Mouse (Mus musculus) heart, postnatal 36 days (tissue): ENCODE measurements around the gene Trim46. TPM values are rescaled to one million over a fixed set of nuclear protein-coding genes. Genes with fewer than 3 reads are reported as not detected.

Source experiments
- DNase-seq, 2 experiments: peaks; one replicate each; pipeline ENCODE4 v3.0.0; 2021 to 2022
- intact Hi-C: fragments of 180-260 bp; cut with DNase I; formaldehyde crosslinking; loops from one replicate; pipeline ENCODE4 v1.15.1; 2025
- microRNA-seq, 2 experiments: library from miRNA; unstranded; fragments of <30 nt; microRNA quantifications; one replicate each; pipeline ENCODE4 v1.2.0; 2021; ENCODE audit warnings: borderline number of aligned reads in 2 of 2
- total RNA-seq, 2 experiments: library from RNA; stranded (reverse); gene quantifications; 2 replicates each; pipeline ENCODE4 v1.2.3; 2021

Trim46 gene
- total RNA-seq, 2 experiments from 2014 or later, result 0.42 to 0.62 TPM

GRCm38 (mm10) chr3:89187690-89188477 lies 58.2 kb downstream of the Trim46 start:
- DNase-seq, result no peak
- intact Hi-C loops, result no loop called here

GRCm38 (mm10) chr3:89187197-89187596 lies 58.9 kb downstream of the Trim46 start:
- intact Hi-C loops, result no loop called here
- DNase-seq, result no peak

Small RNA genes lying within 50 kb of the gene (microRNA-seq; reads per million reads assigned to microRNA genes)
- gene Mir92b, result 8.7 to 42.4 reads per million in 2 experiments

Other genes starting within 250 kb of the Trim46 start
- gene Rusc1, start 153.0 kb downstream of the Trim46 start, total RNA-seq, result 10 to 100 TPM; 24.4 to 25.1 TPM
- not detected for gene Gm43738, start 145.2 kb downstream of the Trim46 start, total RNA-seq
- gene Fdps, start 144.3 kb downstream of the Trim46 start, total RNA-seq, result 10 to 100 TPM; 20.0 to 20.7 TPM
- not detected for gene Pklr, start 110.2 kb downstream of the Trim46 start, total RNA-seq
- gene Hcn3, start 86.1 kb downstream of the Trim46 start, total RNA-seq, result under 1 TPM; 0.17 to 0.38 TPM
- gene Clk2, start 81.5 kb downstream of the Trim46 start, total RNA-seq, result 10 to 100 TPM; 15.8 to 19.9 TPM
- 10 to 100 TPM; 49.8 to 49.9 TPM for gene Scamp3, start 68.8 kb downstream of the Trim46 start, total RNA-seq
- 1 to 10 TPM; 4.6 to 5.5 TPM for gene Fam189b, start 63.2 kb downstream of the Trim46 start, total RNA-seq
- 10 to 100 TPM; 21.3 to 21.8 TPM for gene Gba, start 43.4 kb downstream of the Trim46 start, total RNA-seq
- gene Thbs3, start 31.1 kb downstream of the Trim46 start, total RNA-seq, result 1 to 10 TPM; 6.8 to 9.4 TPM
- gene Mtx1, start 19.2 kb downstream of the Trim46 start, total RNA-seq, result 10 to 100 TPM; 58.0 to 60.0 TPM
- under 1 TPM; 0.14 to 0.46 TPM for gene Muc1, start 17.3 kb downstream of the Trim46 start, total RNA-seq
- gene Krtcap2, start 343 bp downstream of the Trim46 start, total RNA-seq, result 10 to 100 TPM; 82.3 to 87.0 TPM
- gene Dpm3, start 13.0 kb upstream of the Trim46 start, total RNA-seq, result 10 to 100 TPM; 50.0 to 52.3 TPM
- gene Slc50a1, start 24.3 kb upstream of the Trim46 start, total RNA-seq, result 10 to 100 TPM; 20.5 to 23.0 TPM
- 10 to 100 TPM; 28.3 to 42.6 TPM for gene Efna1, start 34.8 kb upstream of the Trim46 start, total RNA-seq
- not detected for gene Efna3, start 76.7 kb upstream of the Trim46 start, total RNA-seq
- under 1 TPM; 0.19 to 0.22 TPM for gene Efna4, start 91.7 kb upstream of the Trim46 start, total RNA-seq
- 10 to 100 TPM; 56.5 to 62.6 TPM for gene Adam15, start 103.7 kb upstream of the Trim46 start, total RNA-seq
- not detected for gene Dcst2, start 115.7 kb upstream of the Trim46 start, total RNA-seq
- gene Dcst1, start 118.9 kb upstream of the Trim46 start, total RNA-seq, result not detected
- gene Zbtb7b, start 148.5 kb upstream of the Trim46 start, total RNA-seq, result 10 to 100 TPM; 20.8 to 23.5 TPM
- under 1 TPM; 0.24 to 0.72 TPM for gene Lenep, start 156.5 kb upstream of the Trim46 start, total RNA-seq
- gene Flad1, start 165.6 kb upstream of the Trim46 start, total RNA-seq, result 10 to 100 TPM; 44.0 to 55.1 TPM
- gene Cks1b, start 172.1 kb upstream of the Trim46 start, total RNA-seq, result 1 to 10 TPM; 5.1 to 5.4 TPM
- 10 to 100 TPM; 34.1 to 36.6 TPM for gene Shc1, start 172.1 kb upstream of the Trim46 start, total RNA-seq
- gene Pygo2, start 183.9 kb upstream of the Trim46 start, total RNA-seq, result 10 to 100 TPM; 13.8 to 16.6 TPM
- gene Pbxip1, start 190.4 kb upstream of the Trim46 start, total RNA-seq, result 10 to 100 TPM; 57.0 to 58.0 TPM
- gene Pmvk, start 208.2 kb upstream of the Trim46 start, total RNA-seq, result 1 to 10 TPM; 7.0 to 9.2 TPM